Mouse (Mus musculus) limb, embryonic 14.5 days (tissue): ENCODE results near the gene Hoxb2. TPM values are rescaled to one million over a fixed set of nuclear protein-coding genes. Genes with fewer than 3 reads are reported as not detected.
A peak's percentile ranks its signal among the peaks of the same experiment; 100 is the strongest.

Experiments
- ATAC-seq: fragments of 200-750 bp; cut with Nextera tagmentation; 2 replicates; pipeline ENCODE4 v1.8.0; 2017; ENCODE audit warnings: low read depth, moderate number of reproducible peaks, moderate TSS enrichment; ENCODE audit not compliant: low FRiP score
- DNase-seq: peaks from one replicate; pipeline ENCODE4 v3.0.0-alpha.2; 2015; ENCODE audit warnings: low spot score
- H3K27ac ChIP-seq: fragments of 300-500 bp; sonication (generic); replicated peaks from 2 replicates; pipeline ENCODE4 v1.5.1; 2014; ENCODE audit warnings: low read depth, mild to moderate bottlenecking, low read length, moderate library complexity, mixed read lengths
- H3K27me3 ChIP-seq: fragments of 300-500 bp; sonication (generic); 2 replicates; pipeline ENCODE4 v1.6.1; 2014; ENCODE audit warnings: low read length, mixed read lengths; ENCODE audit not compliant: control insufficient read depth, insufficient read depth
- H3K36me3 ChIP-seq: fragments of 300-500 bp; sonication (generic); 2 replicates; pipeline ENCODE4 v1.6.1; 2014; ENCODE audit warnings: mild to moderate bottlenecking, low read length, moderate library complexity, mixed read lengths; ENCODE audit not compliant: control insufficient read depth, insufficient read depth
- H3K4me1 ChIP-seq: fragments of 300-500 bp; sonication (generic); 2 replicates; pipeline ENCODE4 v1.6.1; 2014; ENCODE audit warnings: antibody characterized with exemption, low read length, mixed read lengths; ENCODE audit not compliant: control insufficient read depth, insufficient read depth
- H3K4me2 ChIP-seq: fragments of 300-500 bp; sonication (generic); replicated peaks from 2 replicates; pipeline ENCODE4 v1.6.1; 2014; ENCODE audit warnings: low read depth, mild to moderate bottlenecking, low read length, moderate library complexity; ENCODE audit not compliant: severe bottlenecking
- H3K4me3 ChIP-seq: fragments of 300-500 bp; sonication (generic); replicated peaks from 2 replicates; pipeline ENCODE4 v1.5.1; 2014; ENCODE audit warnings: low read length
- H3K9ac ChIP-seq: fragments of 300-500 bp; sonication (generic); 2 replicates; pipeline ENCODE4 v1.6.1; 2014; ENCODE audit warnings: mild to moderate bottlenecking, low read depth, low read length, moderate library complexity; ENCODE audit not compliant: severe bottlenecking
- H3K9me3 ChIP-seq: fragments of 300-500 bp; sonication (generic); 2 replicates; pipeline ENCODE4 v1.6.1; 2016; ENCODE audit warnings: low read length; ENCODE audit not compliant: control insufficient read depth
- POLR2A ChIP-seq: fragments of 200-500 bp; IDR thresholded peaks from 2 replicates; pipeline ENCODE4 v1.8.0; 2012; ENCODE audit warnings: inconsistent platforms, mild to moderate bottlenecking, moderate library complexity, borderline replicate concordance; ENCODE audit not compliant: insufficient read depth, insufficient read length; ENCODE audit errors: extremely low read depth
- WGBS: fragments of 180-500 bp; shearing (Covaris S2); extraction: QIAGEN DNeasy Blood & Tissue Kit; methylation state at CpG from one replicate; pipeline ENCODE4 v1.1.7; 2014; 5-methylcytosine and 5-hydroxymethylcytosine counted together
- microRNA counts: library from miRNA; unstranded; fragments of <30 nt; microRNA quantifications from one replicate; lab custom pipeline; 2016
- microRNA-seq: library from miRNA; unstranded; fragments of <30 nt; microRNA quantifications from one replicate; pipeline ENCODE4, GENCODE M21; 2016
- polyA plus RNA-seq, 2 experiments: library from polyadenylated mRNA; depleted of rRNA in 1 of 2; stranded (reverse) in 1 of 2; unstranded in 1 of 2; fragments of >200 nt; fragmentation: Nextera tagmentation in 1 of 2; extraction: Ambion mirVana in 1 of 2; gene quantifications; 2 replicates each; pipeline versions ENCODE4 v1.2.1 to v1.2.3; 2012 to 2014

Gene Hoxb2
- polyA plus RNA-seq, 2 experiments, result 5.8 to 9.6 TPM

- Histone ChIP-seq H3K4me3 (no peak overlapping the region), H3K36me3 (no peaks in the 10 kb centered on the region), H3K27ac (no peak overlapping the region), H3K27me3 (peaks cover 38% of the 10 kb centered on the region), H3K9me3 (no peaks in the 10 kb centered on the region), H3K4me1 (no peaks in the 10 kb centered on the region), H3K4me2 (no peak overlapping the region), H3K9ac (no peak overlapping the region)
- WGBS, result 9% methylated on average over 7 of the region's 7 CpGs
- ATAC-seq (no peak), DNase-seq (no peak)
- no peak for TF ChIP-seq POLR2A
These were observed 47.5 kb downstream of the Hoxb2 start for GRCm38 (mm10) chr11:96397806-96398335.

GRCm38 (mm10) chr11:96399923-96400322 is 49.6 kb downstream of the Hoxb2 start:
- H3K27me3 ChIP-seq, result peaks cover 47% of the 10 kb centered on the region
- H3K9me3 ChIP-seq, result no peaks in the 10 kb centered on the region
- no peaks in the 10 kb centered on the region for H3K36me3 ChIP-seq

More at GRCm38 (mm10) chr11:96399923-96400322, 49.6 kb downstream of the Hoxb2 start:
- no peak for DNase-seq
- no peak for ATAC-seq
- Histone ChIP-seq H3K4me2 (no peak overlapping the region), H3K4me1 (no peaks in the 10 kb centered on the region), H3K9ac (no peak overlapping the region), H3K27ac (no peak overlapping the region), H3K4me3 (no peak overlapping the region)
- WGBS, result 11% methylated on average over 8 of the region's 8 CpGs
- TF ChIP-seq POLR2A, result no peak

MicroRNAs within 50 kb of the gene (microRNA counts, 519-probe panel; counts per million panel counts)
- 3,326 counts per million, percentile 64 among the panel's probes with 10 or more counts for microRNA mmu-miR-10a (lab: Ali Mortazavi, UCI)

Small RNA genes within 50 kb of the gene (microRNA-seq; reads per million reads assigned to microRNA genes)
- gene Mir10a, result 3,613 reads per million, percentile 85 among the genes with 10 or more reads in this experiment

Other genes starting within 250 kb of the Hoxb2 start
- not detected in 2 replicates for gene Calcoco2, start 238.6 kb upstream of the Hoxb2 start, polyA plus RNA-seq (2012; rRNA removed)
- not detected in 2 replicates for gene Calcoco2, start 238.6 kb upstream of the Hoxb2 start, polyA plus RNA-seq (2014; fragmentation: Nextera tagmentation; extraction: Ambion mirVana)
- gene Ttll6, start 216.7 kb upstream of the Hoxb2 start, polyA plus RNA-seq (2012; rRNA removed), result 0.04 and 0.05 TPM in 2 replicates
- gene Ttll6, start 216.7 kb upstream of the Hoxb2 start, polyA plus RNA-seq (2014; fragmentation: Nextera tagmentation; extraction: Ambion mirVana), result not detected in 2 replicates
- not detected in 2 replicates for gene Hoxb13, start 156.2 kb upstream of the Hoxb2 start, polyA plus RNA-seq (2012; rRNA removed)
- not detected in 2 replicates for gene Hoxb13, start 156.2 kb upstream of the Hoxb2 start, polyA plus RNA-seq (2014; fragmentation: Nextera tagmentation; extraction: Ambion mirVana)
- 3.2 and 4.4 TPM in 2 replicates for gene Hoxb9, start 79.1 kb upstream of the Hoxb2 start, polyA plus RNA-seq (2012; rRNA removed)
- 1.1 and 1.2 TPM in 2 replicates for gene Hoxb9, start 79.1 kb upstream of the Hoxb2 start, polyA plus RNA-seq (2014; fragmentation: Nextera tagmentation; extraction: Ambion mirVana)
- 2.1 and 2.3 TPM in 2 replicates for gene Hoxb8, start 68.6 kb upstream of the Hoxb2 start, polyA plus RNA-seq (2012; rRNA removed)
- 0.10 and 0.43 TPM in 2 replicates for gene Hoxb8, start 68.6 kb upstream of the Hoxb2 start, polyA plus RNA-seq (2014; fragmentation: Nextera tagmentation; extraction: Ambion mirVana)
- 2.0 and 2.7 TPM in 2 replicates for gene Hoxb7, start 63.9 kb upstream of the Hoxb2 start, polyA plus RNA-seq (2012; rRNA removed)
- gene Hoxb7, start 63.9 kb upstream of the Hoxb2 start, polyA plus RNA-seq (2014; fragmentation: Nextera tagmentation; extraction: Ambion mirVana), result 2.2 and 4.4 TPM in 2 replicates
- gene Hoxb6, start 58.0 kb upstream of the Hoxb2 start, polyA plus RNA-seq (2012; rRNA removed), result 2.2 and 2.8 TPM in 2 replicates
- 0.30 and 0.61 TPM in 2 replicates for gene Hoxb6, start 58.0 kb upstream of the Hoxb2 start, polyA plus RNA-seq (2014; fragmentation: Nextera tagmentation; extraction: Ambion mirVana)
- 1.8 TPM in 2 replicates for gene Hoxb5, start 47.2 kb upstream of the Hoxb2 start, polyA plus RNA-seq (2012; rRNA removed)
- 0.51 and 0.85 TPM in 2 replicates for gene Hoxb5, start 47.2 kb upstream of the Hoxb2 start, polyA plus RNA-seq (2014; fragmentation: Nextera tagmentation; extraction: Ambion mirVana)
- 2.3 and 2.5 TPM in 2 replicates for gene Hoxb4, start 32.3 kb upstream of the Hoxb2 start, polyA plus RNA-seq (2012; rRNA removed)
- gene Hoxb4, start 32.3 kb upstream of the Hoxb2 start, polyA plus RNA-seq (2014; fragmentation: Nextera tagmentation; extraction: Ambion mirVana), result 0.17 and 0.28 TPM in 2 replicates
- gene Hoxb3, start 27.2 kb upstream of the Hoxb2 start, polyA plus RNA-seq (2012; rRNA removed), result 4.9 and 5.4 TPM in 2 replicates
- gene Hoxb3, start 27.2 kb upstream of the Hoxb2 start, polyA plus RNA-seq (2014; fragmentation: Nextera tagmentation; extraction: Ambion mirVana), result 0.18 and 0.69 TPM in 2 replicates
- 0.11 TPM in 1 of 2 replicates, not detected in the other for gene Hoxb1, start 15.2 kb downstream of the Hoxb2 start, polyA plus RNA-seq (2012; rRNA removed)
- gene Hoxb1, start 15.2 kb downstream of the Hoxb2 start, polyA plus RNA-seq (2014; fragmentation: Nextera tagmentation; extraction: Ambion mirVana), result not detected in 2 replicates
- gene Skap1, start 114.1 kb downstream of the Hoxb2 start, polyA plus RNA-seq (2012; rRNA removed), result 0.67 and 0.81 TPM in 2 replicates
- 1.9 and 2.1 TPM in 2 replicates for gene Skap1, start 114.1 kb downstream of the Hoxb2 start, polyA plus RNA-seq (2014; fragmentation: Nextera tagmentation; extraction: Ambion mirVana)